Mouse (Mus musculus) induced T-regulatory cell, adult 2 months (primary cell): Measurements from ENCODE around the gene Ssbp1.

Experiments used
- DNase-seq: peaks from one replicate; pipeline ENCODE4 v3.0.0-alpha.2; 2012; ENCODE audit warnings: low read depth

The Ssbp1 gene

GRCm38 (mm10) chr6:40465710-40466109 lies 5.4 kb upstream of the Ssbp1 start:
- peak; percentile 40 for DNase-seq

DNA sequence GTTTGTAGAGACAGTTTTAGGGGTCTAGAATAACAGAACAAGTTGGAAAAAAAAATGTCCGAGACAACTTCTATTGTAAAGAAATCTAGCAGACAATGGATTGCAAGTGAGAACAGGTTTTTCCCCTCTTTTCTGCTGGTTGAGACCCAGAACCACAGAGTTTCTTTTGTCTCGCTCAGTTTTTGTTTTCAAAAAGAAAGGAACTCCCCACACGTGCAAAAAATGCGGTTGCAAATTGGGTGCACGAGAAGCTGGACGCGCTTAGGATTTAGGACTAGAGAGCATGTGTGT lies 513 bp downstream of the Ssbp1 start:
- DNase-seq, result no peak

- no peak for DNase-seq
Observed at GRCm38 (mm10) chr6:40476132-40476531, 5.0 kb downstream of the Ssbp1 start.

- peak; percentile 59 for DNase-seq
Observed at GRCm38 (mm10) chr6:40479705-40480104, 8.6 kb downstream of the Ssbp1 start.

DNA sequence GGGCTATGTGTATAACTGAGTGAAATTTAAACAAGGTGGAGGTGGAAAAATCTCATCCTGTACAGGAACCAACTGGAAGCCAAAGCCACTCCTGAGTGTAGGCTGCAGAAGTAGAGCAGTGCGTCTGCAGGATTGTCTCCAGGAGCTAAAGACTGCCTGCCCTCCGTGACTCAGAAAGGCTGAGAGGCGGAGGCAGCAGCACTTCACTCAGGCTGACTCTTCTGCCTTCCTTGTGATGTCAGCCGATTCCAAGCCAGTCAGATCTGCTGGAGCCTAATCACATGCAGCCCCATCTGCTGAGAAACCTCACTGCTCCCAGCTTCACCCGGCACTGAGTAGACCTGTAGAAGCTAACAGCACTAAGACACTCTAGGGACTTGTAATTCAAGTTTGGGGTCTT lies 11.2 kb downstream of the Ssbp1 start:
- DNase-seq, result no peak

DNA sequence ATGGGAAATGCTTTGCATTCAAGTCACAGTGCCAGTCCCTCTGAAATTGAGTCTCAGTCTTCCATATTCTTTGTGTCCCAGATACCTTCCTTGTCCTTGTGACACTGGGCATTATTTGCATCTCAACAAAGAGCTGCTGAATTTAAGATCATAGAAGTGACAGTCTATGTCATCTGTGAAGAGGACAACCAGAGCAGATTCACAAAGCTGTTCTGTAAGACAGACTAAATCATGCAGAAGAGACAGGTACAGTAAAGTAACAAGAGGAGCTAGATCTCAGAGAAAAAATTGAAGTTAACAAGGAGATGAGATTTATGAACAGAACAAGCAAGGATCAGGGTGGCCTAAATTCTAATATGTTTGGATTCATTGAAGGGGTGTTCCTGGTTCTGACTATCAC lies 19.8 kb downstream of the Ssbp1 start, which contains the start of gene Tas2r137:
Tas2r137 (plus strand) TSS at position 301 of the 400 bp plus-strand sequence.
- DNase-seq, result no peak

GRCm38 (mm10) chr6:40493229-40493628 lies 22.1 kb downstream of the Ssbp1 start, which contains the start of gene Tas2r108:
Tas2r108 (plus strand) TSS chr6:40493529.
- no peak for DNase-seq

GRCm38 (mm10) chr6:40519408-40519807 lies 48.3 kb downstream of the Ssbp1 start, which contains the start of gene Prss37:
Prss37 (minus strand) TSS chr6:40519508.
- no peak for DNase-seq
